Mouse (Mus musculus) CH12.LX (cell line): ENCODE measurements around the gene Klhl10. TPM values are rescaled to one million over a fixed set of nuclear protein-coding genes. Genes with fewer than 3 reads are reported as not detected.

Experiments
- polyA plus RNA-seq: library from polyadenylated mRNA; unstranded; fragments of >175 nt; gene quantifications from 2 replicates; pipeline ENCODE4 v1.2.1, GENCODE M21; 2012; ENCODE audit warnings: low read depth; ENCODE audit not compliant: insufficient read length
- total RNA-seq, 2 experiments: library from RNA; depleted of rRNA; stranded (reverse); fragments of 300-350 nt in 1 of 2; fragments of >200 nt in 1 of 2; gene quantifications; 2 replicates each; pipeline ENCODE4 v1.2.3; 2012 to 2014

The Klhl10 gene
- total and polyA plus RNA-seq, 3 experiments, result 0.30 to 1.1 (median 0.48) TPM

Other genes starting within 250 kb of the Klhl10 start
- gene Krt9, start 248.7 kb upstream of the Klhl10 start, total RNA-seq (2012; rRNA removed), result not detected in 2 replicates
- gene Krt9, start 248.7 kb upstream of the Klhl10 start, total RNA-seq (2014; rRNA removed), result not detected in 2 replicates
- not detected in 2 replicates for gene Krt9, start 248.7 kb upstream of the Klhl10 start, polyA plus RNA-seq
- gene Krt14, start 234.4 kb upstream of the Klhl10 start, total RNA-seq (2012; rRNA removed), result not detected in 2 replicates
- gene Krt14, start 234.4 kb upstream of the Klhl10 start, total RNA-seq (2014; rRNA removed), result not detected in 2 replicates
- not detected in 2 replicates for gene Krt14, start 234.4 kb upstream of the Klhl10 start, polyA plus RNA-seq
- 0.08 TPM in 1 of 2 replicates, not detected in the other for gene Krt16, start 193.0 kb upstream of the Klhl10 start, total RNA-seq (2012; rRNA removed)
- not detected in 2 replicates for gene Krt16, start 193.0 kb upstream of the Klhl10 start, total RNA-seq (2014; rRNA removed)
- not detected in 2 replicates for gene Krt16, start 193.0 kb upstream of the Klhl10 start, polyA plus RNA-seq
- gene Krt17, start 180.9 kb upstream of the Klhl10 start, total RNA-seq (2012; rRNA removed), result 0.76 and 0.97 TPM in 2 replicates
- 0.15 TPM in 1 of 2 replicates, not detected in the other for gene Krt17, start 180.9 kb upstream of the Klhl10 start, total RNA-seq (2014; rRNA removed)
- not detected in 2 replicates for gene Krt17, start 180.9 kb upstream of the Klhl10 start, polyA plus RNA-seq
- not detected in 2 replicates for gene Krt42, start 172.0 kb upstream of the Klhl10 start, total RNA-seq (2012; rRNA removed)
- gene Krt42, start 172.0 kb upstream of the Klhl10 start, total RNA-seq (2014; rRNA removed), result not detected in 2 replicates
- gene Krt42, start 172.0 kb upstream of the Klhl10 start, polyA plus RNA-seq, result not detected in 2 replicates
- gene Eif1, start 122.0 kb upstream of the Klhl10 start, total RNA-seq (2012; rRNA removed), result 249 and 265 TPM in 2 replicates
- gene Eif1, start 122.0 kb upstream of the Klhl10 start, total RNA-seq (2014; rRNA removed), result 401 and 406 TPM in 2 replicates
- 989 and 1,001 TPM in 2 replicates for gene Eif1, start 122.0 kb upstream of the Klhl10 start, polyA plus RNA-seq
- not detected in 2 replicates for gene Gast, start 107.5 kb upstream of the Klhl10 start, total RNA-seq (2012; rRNA removed)
- not detected in 2 replicates for gene Gast, start 107.5 kb upstream of the Klhl10 start, total RNA-seq (2014; rRNA removed)
- not detected in 2 replicates for gene Gast, start 107.5 kb upstream of the Klhl10 start, polyA plus RNA-seq
- 0.21 and 0.34 TPM in 2 replicates for gene Hap1, start 85.8 kb upstream of the Klhl10 start, total RNA-seq (2012; rRNA removed)
- gene Hap1, start 85.8 kb upstream of the Klhl10 start, total RNA-seq (2014; rRNA removed), result not detected in 2 replicates
- gene Hap1, start 85.8 kb upstream of the Klhl10 start, polyA plus RNA-seq, result 0.22 TPM in 1 of 2 replicates, not detected in the other
- 0.92 and 1.1 TPM in 2 replicates for gene Jup, start 44.2 kb upstream of the Klhl10 start, total RNA-seq (2012; rRNA removed)
- gene Jup, start 44.2 kb upstream of the Klhl10 start, total RNA-seq (2014; rRNA removed), result 0.34 and 0.68 TPM in 2 replicates
- 1.3 and 1.4 TPM in 2 replicates for gene Jup, start 44.2 kb upstream of the Klhl10 start, polyA plus RNA-seq
- 0.04 TPM in 1 of 2 replicates, not detected in the other for gene P3h4, start 27.1 kb upstream of the Klhl10 start, total RNA-seq (2012; rRNA removed)
- gene P3h4, start 27.1 kb upstream of the Klhl10 start, total RNA-seq (2014; rRNA removed), result not detected in 2 replicates
- not detected in 2 replicates for gene P3h4, start 27.1 kb upstream of the Klhl10 start, polyA plus RNA-seq
- gene Fkbp10, start 26.2 kb upstream of the Klhl10 start, total RNA-seq (2012; rRNA removed), result 0.34 and 0.63 TPM in 2 replicates
- gene Fkbp10, start 26.2 kb upstream of the Klhl10 start, total RNA-seq (2014; rRNA removed), result 0.24 and 0.46 TPM in 2 replicates
- gene Fkbp10, start 26.2 kb upstream of the Klhl10 start, polyA plus RNA-seq, result 0.30 and 0.31 TPM in 2 replicates
- 54.4 and 60.3 TPM in 2 replicates for gene Nt5c3b, start 109 bp upstream of the Klhl10 start, total RNA-seq (2012; rRNA removed)
- gene Nt5c3b, start 109 bp upstream of the Klhl10 start, total RNA-seq (2014; rRNA removed), result 50.1 and 54.2 TPM in 2 replicates
- 63.5 and 68.2 TPM in 2 replicates for gene Nt5c3b, start 109 bp upstream of the Klhl10 start, polyA plus RNA-seq
- 19.5 and 24.1 TPM in 2 replicates for gene Klhl11, start 30.8 kb downstream of the Klhl10 start, total RNA-seq (2012; rRNA removed)
- 12.8 and 13.7 TPM in 2 replicates for gene Klhl11, start 30.8 kb downstream of the Klhl10 start, total RNA-seq (2014; rRNA removed)
- 9.8 and 10.1 TPM in 2 replicates for gene Klhl11, start 30.8 kb downstream of the Klhl10 start, polyA plus RNA-seq
- gene Acly, start 86.1 kb downstream of the Klhl10 start, total RNA-seq (2012; rRNA removed), result 246 and 263 TPM in 2 replicates
- 245 and 277 TPM in 2 replicates for gene Acly, start 86.1 kb downstream of the Klhl10 start, total RNA-seq (2014; rRNA removed)
- gene Acly, start 86.1 kb downstream of the Klhl10 start, polyA plus RNA-seq, result 196 and 213 TPM in 2 replicates
- 1.3 and 1.8 TPM in 2 replicates for gene Ttc25, start 103.7 kb downstream of the Klhl10 start, total RNA-seq (2012; rRNA removed)
- 0.51 and 0.70 TPM in 2 replicates for gene Ttc25, start 103.7 kb downstream of the Klhl10 start, total RNA-seq (2014; rRNA removed)
- gene Ttc25, start 103.7 kb downstream of the Klhl10 start, polyA plus RNA-seq, result 6.4 and 12.8 TPM in 2 replicates
- gene Cnp, start 133.0 kb downstream of the Klhl10 start, total RNA-seq (2012; rRNA removed), result 80.2 and 91.6 TPM in 2 replicates
- 75.9 and 87.8 TPM in 2 replicates for gene Cnp, start 133.0 kb downstream of the Klhl10 start, total RNA-seq (2014; rRNA removed)
- 77.7 and 81.2 TPM in 2 replicates for gene Cnp, start 133.0 kb downstream of the Klhl10 start, polyA plus RNA-seq
- gene Nkiras2, start 177.3 kb downstream of the Klhl10 start, total RNA-seq (2012; rRNA removed), result 59.9 and 70.0 TPM in 2 replicates
- 46.6 and 53.8 TPM in 2 replicates for gene Nkiras2, start 177.3 kb downstream of the Klhl10 start, total RNA-seq (2014; rRNA removed)
- 57.9 and 60.0 TPM in 2 replicates for gene Nkiras2, start 177.3 kb downstream of the Klhl10 start, polyA plus RNA-seq
- 249 and 250 TPM in 2 replicates for gene Dnajc7, start 178.3 kb downstream of the Klhl10 start, total RNA-seq (2012; rRNA removed)
- gene Dnajc7, start 178.3 kb downstream of the Klhl10 start, total RNA-seq (2014; rRNA removed), result 123 and 141 TPM in 2 replicates
- 455 and 516 TPM in 2 replicates for gene Dnajc7, start 178.3 kb downstream of the Klhl10 start, polyA plus RNA-seq